Mouse (Mus musculus) kidney, postnatal 4 days (tissue): ENCODE data around the gene Clip2.

Experiments
- DNase-seq, 2 experiments: peaks; one replicate each; pipeline ENCODE4 v3.0.0; 2021; ENCODE audit warnings: mixed read lengths in 2 of 2

Clip2 gene

DNA sequence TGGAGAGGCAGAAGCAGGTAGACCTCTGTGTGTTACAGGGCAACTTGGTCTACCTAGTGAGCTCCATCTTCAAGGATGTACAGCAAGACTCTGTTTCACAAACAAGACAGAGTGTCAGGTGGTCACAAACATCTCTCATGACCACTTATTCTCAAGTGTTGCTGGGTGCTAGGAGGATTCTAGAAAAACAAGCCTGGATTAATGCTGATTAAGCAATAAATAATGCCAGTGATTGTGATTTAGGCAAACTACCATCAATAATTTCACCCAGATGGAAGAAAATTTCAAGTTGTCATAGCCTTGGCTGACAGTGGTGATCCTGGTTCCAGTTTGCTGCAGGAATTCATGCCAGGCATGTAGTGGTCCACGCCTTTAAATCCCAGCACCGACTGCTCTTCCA is 12.0 kb upstream of the Clip2 start:
- no peak for DNase-seq

DNA sequence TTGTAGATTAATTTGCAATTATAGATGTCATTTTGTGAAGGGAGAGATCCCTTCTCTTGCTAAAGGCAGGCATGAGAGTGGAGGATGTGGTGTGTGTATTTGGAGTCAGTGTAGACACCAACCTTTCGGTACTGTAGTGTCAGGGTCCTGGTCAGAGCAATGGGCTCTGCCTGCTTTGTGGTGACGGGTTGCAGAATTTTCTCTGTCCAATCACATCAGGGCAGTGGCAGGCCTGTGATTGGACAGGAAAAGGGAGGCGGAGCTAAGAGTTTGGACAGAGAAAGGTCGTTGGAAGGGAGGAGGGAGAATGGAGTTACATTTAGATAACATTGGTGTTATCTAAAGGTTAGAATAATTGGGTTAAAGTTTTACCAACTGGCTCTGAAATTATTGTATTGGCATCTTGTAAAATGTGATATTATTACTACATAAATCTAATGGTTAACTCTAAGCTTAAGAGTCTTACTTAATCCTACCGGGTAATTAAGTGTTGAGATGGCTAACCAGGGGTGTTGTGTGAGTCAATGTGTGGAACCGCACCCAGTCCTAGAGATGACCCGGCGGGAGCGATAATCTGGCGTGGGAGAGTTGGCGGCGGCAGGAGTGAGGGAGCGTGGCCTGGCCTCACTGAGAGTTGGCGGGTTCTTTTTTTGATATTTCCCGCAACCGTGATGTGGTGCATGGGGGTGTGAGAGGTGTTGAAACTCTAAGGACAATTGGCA is 8.4 kb upstream of the Clip2 start:
- no peak for DNase-seq

DNA sequence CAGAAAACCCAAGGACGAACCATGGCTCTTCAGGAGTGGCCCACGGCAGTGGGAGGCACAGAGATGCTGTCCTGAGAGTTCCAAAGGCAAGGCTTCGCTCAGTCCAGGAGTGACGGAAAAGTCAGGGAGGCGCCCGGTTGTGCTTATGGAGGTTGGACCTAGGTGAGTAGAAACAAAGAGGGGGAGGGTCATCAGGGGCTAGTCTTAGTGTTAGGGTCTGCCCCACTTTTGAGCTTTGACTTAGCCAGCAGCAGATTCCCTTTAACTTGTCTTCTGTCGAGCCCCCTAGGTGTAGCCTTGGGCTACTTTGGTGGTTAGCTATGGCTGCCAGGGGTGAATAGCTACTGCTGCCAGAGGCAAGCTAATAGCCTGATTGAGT is 7.8 kb upstream of the Clip2 start, which contains the start of gene Syna:
TSS of gene Syna (minus strand) at position 101 of the 379 bp plus-strand sequence.
- no peak for DNase-seq

DNA sequence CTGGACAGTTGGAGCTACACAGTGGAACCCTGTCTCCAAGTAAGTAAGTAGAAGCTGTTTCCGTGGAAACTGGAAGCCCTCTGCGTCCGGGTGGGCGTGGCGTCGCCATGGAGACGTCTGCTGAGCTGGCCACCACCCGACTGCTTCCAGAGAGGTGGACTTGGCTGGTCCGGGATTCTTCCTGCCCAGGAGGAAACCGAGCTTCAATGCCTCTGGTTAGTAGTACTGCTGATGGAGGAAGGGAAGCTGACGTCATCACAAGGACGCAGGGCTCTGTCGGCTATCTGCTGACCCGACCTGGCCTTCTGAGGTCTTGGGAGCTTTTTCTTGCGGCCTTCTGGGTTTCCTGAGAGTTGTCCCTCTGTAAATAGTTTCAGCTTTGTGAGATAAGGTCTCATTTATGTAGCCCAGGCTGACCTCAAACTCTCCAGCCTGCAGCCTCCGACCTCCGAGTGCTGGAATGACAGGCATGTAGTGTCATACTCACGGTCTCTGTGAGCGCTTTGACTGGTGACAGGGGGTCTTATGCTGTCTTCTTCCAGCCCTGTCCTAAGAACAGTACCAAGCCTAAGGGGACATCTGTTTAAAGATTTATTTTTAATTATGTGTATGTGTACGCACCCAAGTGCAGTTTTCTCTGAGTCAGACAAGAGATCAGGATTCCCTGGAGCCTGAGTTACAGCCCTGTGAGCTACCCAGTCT is 3.4 kb upstream of the Clip2 start:
- peak; percentile 91 to 94 for DNase-seq

DNA sequence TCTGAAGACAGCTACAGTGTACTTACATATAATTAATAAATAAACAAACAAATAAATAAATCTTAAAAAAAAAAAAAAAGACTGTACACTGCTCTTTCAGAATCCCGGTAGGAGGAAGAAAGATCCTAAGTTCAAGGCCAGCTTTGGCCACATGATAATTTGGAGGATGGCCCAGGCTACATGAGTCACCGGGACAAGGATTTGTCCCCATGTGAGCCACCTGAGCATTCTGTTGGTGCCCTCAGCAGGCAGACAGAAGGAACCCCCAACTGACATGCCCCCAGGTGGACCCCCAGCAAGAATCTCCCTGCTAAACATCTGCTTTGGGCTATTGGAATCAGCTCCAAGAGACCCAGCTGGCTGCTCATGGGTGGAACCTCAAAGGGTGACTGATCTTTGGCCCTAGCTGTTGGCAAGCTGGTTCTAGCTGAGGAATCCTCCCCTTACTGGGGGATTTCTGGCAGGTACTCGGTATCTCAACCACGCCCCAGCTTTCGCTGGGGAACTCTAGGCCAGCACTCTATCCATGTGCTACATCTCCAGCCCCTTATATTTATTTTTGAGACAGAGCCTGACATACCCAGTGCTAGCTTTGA is 1.8 kb upstream of the Clip2 start:
- no peak for DNase-seq

DNA sequence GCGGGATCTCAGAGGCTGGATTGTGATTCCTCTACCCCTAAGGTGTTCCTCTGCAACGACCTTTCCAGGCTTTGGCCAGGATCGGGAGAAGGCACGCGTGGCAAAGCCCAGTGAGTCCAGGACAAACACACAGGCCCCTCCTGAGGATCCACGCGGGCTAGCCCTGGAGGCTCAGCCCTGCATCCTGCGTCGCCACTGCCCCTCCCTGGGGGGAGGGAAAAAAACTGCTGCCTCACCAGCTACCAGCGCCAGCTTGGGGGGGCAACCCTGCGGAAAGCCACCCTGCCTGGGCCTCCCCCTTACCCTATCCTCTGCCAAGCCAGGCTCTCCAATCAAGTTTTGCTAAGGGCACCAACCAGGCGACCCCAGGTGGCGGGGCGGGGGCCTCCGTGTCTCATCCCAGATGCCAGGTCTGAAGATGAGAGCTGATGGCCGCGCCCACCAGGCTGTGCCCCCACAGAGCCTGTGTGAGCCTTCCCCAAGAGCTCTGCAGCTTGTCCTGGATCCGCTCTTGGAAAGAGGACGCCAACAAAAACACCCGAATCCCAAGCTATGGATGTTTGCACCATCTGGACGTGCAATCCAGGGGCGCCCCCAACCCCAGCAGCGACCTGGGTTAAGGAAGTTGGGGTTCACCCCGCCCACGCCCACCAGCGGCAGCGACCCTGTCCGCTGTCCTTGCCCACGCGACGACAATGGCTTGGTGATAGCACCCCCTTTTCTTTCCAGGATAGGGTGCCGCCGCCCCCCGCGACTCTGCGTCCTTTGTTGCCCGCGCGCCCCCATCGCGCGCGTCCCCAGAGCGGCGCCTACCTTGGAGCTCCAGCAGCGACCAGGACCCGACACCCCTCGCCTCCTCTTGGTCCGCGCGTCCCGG is 763 bp downstream of the Clip2 start:
- DNase-seq = peak; percentile 58 to 74

DNA sequence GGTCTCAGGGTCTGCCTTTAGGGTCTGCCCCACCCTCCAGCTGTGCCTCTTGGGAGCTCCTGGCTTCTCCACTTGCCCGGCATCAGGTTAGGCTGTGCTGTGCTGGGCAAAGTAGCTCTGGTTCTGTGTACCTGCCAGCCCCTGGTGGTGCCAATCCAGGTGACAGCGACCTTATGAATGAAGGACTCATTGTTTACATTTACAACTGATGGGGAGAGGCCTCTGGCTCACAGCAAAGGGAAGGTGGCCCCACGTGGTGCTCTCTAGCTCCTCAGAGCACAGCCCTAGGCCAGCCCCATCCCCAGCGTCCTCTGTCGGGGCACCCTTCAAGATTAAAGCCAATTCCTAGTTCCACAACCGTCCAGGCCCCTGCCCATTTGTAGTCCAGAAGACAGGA is 1.4 kb downstream of the Clip2 start:
- DNase-seq = peak in 1 of 2 experiments; percentile 30

DNA sequence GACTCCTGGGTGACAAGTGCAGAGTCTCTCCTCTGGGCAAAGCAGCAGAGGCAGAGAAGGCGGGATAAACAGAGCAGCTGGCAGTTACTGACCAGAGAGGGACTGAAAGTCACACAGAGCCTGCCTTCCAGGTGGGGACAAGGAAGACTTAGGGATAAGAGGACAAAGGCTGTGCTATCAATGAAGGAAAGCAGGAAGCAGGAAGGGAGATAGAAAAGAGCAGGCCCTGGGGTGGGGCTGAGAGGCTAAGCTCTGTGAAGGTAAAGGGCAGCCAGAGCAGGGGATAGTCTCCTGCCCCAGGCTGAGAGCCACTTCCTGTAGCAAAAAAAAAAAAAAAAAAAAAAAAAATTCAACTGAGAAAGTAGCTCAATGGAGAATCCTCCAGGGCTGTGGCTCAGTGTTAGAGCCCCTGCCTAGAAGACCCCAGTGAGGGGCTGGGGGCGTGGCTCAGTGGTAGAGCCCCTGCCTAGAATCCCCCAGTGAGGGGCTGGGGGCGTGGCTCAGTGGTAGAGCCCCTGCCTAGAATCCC is 2.5 kb downstream of the Clip2 start:
- DNase-seq = no peak

DNA sequence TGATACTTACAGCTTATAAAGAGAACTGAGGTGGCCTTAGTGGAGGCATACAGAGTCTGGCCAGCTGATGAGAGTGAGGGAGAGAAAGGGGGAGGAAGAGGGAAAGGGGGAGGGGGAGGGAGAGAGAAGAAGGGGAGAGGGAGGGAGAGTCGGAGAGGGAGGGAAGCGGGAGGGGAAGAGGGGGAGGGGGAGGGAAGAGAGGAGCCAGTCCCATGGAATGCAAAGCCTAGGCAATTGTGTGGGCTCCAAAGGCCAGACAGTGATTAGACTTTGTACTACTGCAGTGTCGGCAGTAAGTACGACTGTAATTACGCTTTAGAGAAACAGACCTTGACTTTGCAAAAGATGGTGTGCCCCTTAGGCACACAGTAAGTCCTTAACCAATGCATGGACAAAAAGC is 3.9 kb downstream of the Clip2 start:
- DNase-seq = peak; percentile 38 to 67

DNA sequence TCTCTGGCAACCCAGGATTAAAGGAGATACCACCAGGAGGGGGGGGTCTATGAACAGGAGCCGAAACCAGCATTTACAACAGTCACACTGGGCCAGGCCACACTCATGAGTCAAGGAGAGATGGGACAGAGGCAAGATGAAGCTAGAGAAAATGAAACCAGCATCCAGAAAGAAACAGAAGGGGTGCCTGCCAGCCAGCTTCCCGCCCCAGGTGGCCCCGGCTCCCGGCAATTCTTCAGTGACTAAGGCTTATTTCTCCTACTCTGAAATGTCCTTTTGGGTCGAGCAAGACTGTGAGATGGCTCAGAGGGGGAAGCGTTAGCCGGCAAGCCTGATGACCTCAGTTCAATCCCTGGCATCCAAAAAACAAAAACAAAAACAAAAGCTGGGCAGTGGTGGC is 5.4 kb downstream of the Clip2 start:
- no peak for DNase-seq

DNA sequence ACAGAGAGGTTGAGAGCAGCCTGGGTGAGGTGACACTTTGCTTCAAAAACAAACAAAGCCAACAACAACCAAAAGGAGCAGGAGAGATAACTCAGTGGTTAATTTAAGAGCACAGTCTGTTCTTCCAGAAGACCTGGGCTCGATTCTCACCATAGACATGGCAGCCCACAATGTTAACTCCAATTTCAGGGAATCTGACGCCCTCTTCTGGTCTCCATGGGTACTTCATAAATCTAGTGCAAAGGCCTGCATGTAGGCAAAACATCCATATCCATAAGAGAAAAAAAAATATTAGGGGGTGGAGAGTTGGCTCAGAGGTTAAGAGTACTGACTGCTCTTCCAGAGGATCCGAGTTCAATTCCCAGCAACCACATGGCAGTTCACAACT is 7.0 kb downstream of the Clip2 start:
- no peak for DNase-seq

DNA sequence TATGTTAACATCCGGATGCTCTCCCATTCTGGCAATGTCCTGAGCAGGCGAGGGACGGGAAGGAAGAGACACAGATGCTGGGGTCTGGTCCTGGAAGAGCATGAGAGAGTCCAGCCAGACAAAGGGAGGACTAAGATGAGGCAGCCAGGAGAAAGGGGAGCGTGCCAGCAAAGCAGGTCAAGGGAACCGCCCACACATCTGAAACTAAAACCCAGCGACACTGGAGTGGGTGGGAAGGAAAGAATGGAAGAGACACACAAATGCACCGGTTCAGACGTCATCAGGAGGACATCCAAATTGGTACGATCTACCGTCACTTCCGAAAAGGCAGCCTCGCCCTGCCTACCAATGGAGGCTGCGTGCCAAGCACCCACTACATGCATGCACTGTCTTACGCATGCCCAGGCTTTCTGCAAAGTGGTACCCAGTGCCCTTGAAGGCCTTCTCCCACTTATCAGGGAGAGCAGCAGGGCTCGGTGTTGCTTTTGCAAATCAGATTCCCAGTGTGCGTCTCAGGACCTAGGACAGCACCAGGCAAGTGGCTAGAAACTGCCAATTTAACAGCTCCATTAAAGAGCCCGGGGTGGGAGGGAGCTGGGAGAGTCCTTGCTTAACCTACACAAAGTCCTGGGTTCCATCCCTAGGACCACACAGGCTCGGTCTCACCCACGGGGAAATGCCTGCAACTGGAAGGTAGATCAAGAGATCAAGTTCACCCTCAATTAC is 7.6 kb downstream of the Clip2 start:
- peak; percentile 76 to 77 for DNase-seq

DNA sequence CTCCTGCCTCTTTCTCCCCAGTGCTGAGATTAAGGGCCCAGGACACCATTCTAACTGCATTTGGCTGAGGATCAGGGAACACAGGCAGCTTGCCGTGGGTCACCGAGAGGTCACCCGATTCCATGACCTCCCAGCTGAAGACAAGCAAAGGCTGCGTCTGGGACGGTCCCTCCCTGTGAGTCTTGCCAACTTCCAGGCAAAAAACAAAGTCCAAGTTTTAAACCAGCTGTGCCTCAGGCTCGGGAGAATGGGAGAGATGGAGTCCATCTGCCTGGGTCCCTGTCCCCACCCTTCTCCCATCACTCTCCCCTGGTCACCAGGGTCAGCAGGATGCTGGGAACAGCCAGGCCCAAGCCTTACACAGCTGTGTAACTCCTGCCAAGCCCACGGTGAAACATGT is 10.6 kb downstream of the Clip2 start:
- peak; percentile 86 to 91 for DNase-seq

DNA sequence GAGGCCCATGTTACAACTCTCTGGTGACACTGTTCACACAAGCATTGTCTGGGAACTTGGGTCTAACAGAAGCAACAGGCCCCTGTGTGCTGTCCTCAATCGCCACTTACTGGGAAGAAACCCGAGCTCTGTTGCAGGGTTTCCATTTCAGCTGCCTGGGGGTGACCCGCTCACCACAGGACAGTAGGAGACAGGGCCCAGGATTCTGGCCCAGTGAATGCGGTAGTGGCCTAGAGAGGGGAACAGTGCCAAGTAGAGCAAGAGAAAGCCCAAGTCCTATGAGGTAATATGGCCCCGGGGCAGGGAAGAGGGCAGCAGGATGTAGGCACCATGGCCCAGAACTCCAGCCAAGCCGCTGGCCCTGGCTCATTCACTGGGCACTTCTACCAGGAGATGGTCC is 11.4 kb downstream of the Clip2 start:
- DNase-seq = peak; percentile 24 to 42

DNA sequence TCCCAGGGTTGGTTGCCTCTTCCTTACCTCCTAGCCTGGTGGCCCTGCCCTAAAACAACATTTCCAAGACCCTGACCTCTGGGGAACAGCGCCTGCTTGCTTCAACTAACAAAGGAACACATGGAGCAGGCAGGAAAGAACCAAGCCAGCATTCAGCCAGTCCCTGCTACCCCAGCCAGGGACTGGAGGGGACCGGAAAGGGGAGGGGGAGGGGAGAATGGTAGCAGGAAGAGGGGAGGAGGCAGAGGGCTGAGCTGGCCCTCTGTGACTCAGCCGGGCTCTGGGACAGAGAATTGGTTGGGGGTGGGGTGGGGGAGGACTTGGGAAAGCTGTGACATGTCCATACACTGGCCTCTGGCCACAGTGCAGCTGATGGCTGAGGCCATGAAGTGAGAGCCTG is 12.3 kb downstream of the Clip2 start:
- DNase-seq = peak; percentile 81 to 88

DNA sequence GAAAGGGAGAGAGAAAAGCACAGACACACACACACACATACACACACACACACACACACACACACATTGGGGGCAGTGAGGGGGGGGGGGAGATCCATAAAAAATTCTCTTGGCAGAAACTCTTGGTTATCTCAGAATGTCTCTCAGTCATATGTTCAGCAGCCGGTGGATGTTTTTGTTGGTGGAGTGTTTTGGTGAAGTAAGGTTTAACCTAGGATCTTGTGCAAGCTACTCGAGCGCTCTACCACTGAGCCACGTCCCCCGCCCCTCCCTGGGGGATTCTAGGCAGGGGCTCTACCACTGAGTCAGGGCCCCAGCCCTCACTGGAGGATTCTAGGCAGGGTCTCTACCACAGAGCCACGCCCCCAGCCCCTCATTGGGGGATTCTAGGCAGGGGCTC is 16.2 kb downstream of the Clip2 start:
- DNase-seq = no peak

DNA sequence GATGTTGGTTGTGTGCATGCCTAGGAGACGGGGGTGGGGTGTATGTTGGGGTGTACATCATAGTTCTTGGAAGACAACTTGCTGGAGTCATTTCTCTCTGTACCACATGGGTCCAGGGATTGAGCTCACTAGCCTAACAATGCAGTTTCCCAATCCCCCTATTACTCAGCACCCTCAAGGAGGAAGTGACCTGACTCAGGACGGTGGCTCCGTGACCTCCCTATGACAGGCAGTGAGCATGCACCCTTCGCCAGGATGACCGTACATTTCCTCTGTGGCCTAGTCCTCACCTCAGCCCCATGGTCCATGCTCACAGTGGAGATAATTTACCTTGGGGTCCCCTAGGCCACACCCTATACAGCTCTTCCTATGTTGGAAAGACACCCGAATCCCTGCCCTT is 19.8 kb downstream of the Clip2 start:
- no peak for DNase-seq

DNA sequence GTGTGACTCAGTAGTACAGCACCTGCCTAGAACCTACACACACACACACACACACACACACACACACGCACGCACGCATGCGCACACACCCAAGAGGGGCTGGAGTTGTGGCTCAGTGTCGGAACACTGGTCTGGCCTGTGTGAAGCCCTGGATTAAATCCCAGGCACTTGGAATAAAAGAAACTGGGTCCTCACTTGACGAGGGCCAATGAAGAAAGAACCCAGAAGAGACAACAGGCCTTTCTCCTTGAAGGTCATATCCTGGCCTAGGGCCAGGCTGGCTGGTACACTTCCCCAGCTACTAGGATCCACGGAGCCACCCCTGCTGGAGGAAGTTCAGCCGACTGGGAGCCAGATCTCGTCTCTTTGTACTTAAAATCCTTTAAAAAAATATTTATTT is 20.6 kb downstream of the Clip2 start:
- DNase-seq = no peak

DNA sequence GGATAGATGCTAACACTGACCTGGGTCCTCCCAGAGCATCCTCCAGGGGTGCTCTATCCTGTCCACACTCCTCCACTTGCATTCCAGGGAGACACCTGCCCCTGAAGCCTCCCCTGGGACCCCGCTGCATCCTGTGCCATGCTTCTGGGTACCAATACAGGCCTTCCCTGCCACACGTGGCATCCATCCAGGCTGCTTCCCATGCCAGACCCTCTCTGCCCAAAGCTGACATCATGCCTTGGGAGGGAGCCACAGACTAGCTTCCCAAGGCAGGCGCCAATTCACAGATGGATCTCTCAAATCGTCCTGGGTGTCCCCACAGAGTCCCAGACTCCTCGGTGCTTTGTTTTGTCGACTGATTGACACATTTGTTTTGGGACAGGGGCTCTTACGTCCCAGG is 21.4 kb downstream of the Clip2 start:
- no peak for DNase-seq

DNA sequence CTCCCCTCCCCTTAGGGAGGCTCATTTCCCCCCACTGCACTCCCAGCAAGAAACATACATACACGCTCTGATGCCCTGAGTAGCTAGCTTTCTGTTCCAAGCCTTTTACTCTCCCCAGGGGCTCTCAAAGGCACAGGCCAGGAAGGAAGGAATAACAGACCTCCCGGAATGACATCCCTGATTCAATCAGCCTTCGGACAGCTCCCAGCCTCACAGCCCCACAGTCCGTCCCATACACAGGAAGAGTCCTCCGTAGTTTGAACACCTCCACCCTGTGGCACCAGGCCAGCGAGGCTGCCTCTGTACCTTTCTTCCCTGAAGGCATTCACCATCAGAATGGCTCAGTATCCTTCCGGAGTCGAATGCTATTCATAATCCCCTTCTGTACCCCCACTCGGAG is 23.7 kb downstream of the Clip2 start:
- DNase-seq = peak; percentile 39 to 45

DNA sequence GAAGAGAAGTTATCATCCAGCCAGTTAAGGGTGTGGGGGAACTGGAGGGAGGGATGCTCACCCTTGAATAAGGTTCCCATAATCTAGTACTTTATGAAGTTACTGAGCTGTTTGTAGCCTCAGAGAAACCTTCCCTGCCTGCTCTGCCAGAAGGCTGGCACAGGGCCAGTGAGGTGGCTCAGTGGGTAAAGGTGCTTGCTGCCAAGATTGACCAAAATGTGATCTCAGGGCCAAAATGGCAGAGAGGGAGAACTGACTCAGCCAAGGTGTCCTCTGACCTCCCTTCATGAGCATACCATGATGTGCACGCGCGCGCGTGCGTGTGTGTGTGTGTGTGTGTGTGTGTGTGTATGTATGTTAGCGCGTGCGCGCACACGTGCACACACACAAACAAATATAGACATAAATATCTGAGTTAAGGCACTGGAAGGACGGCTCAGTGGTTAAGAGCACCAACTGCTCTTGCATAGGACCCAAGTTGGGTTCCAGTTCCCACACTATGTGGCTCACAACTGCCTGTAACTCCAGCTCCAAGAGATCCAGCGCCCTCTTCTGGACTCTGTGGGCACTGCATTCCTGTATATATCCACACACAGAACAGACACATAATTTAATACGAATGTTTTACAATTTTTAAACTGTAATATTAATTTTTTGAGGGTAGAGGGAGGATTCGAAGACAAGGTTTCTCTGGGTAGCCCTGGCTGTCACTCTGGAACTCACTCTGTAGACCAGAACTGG is 26.1 kb downstream of the Clip2 start:
- DNase-seq = no peak

DNA sequence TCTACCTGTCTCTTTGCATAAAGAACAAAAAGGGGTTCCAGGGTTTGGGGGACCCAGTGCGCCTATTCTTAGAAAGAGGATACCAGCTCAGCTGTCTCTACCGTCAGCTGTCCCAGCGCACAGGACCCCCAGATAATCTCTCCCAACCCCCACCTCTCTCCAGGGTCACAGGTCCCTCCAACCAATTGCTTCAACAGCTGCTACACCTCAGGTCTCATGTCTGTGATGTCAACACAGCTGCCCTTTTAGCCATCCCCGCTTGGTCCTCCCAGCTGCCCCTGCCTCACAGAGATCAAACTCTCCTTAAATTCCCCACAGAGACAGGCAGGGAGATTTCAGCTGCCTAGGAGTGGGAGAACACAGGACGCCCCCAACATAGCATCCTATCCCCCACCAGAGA is 28.5 kb downstream of the Clip2 start:
- DNase-seq = no peak
